ENCODE assay signal across 8 mouse cellular contexts in the genomic region with DNA sequence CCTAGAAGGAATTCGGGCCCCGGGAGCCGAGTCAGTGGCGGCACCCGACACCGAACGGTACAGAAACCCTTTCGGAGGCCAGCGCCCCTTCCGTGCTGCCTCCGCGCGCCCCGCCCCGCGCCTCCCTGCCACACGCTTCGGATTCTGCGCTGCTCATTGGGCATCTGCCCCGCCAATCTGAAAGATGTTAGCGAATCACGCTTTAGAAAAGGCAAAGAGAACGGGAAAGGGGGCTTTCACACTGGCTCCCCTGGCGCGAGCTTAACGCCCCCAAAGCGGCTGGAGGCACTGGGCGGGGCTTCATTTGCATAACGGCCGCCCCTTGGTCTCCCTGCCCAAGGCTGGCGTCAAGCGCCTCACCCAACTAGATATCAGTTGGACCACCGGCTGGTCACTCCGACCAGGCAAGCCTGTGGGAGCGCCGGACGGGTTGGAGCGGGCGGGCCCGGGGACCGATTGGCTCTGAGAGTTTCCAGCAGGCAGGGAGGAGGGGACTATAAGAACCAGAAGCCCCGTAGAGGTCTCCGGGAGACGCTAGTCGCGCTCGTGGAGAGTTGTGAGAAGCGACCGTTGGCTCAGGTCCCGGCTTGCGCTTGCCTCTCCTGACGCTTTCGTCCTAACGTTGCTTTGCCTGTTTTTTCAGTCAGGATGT. TPM values are rescaled to one million over a fixed set of nuclear protein-coding genes. Genes with fewer than 3 reads are reported as not detected.
DNase-seq lines count a peak whose midpoint lies in the region; ATAC-seq and TF ChIP-seq lines count a peak whose summit lies in the region.

A gene (plus strand): TSS at position 291 of the 652 bp plus-strand sequence.

- peak within 1 kb of the TSS; percentile 80 for H3K4me2 ChIP-seq in hindbrain, postnatal 0 days (ENCODE audit: low read depth, low read length)

- H3K27me3 ChIP-seq in hindbrain, postnatal 0 days (ENCODE audit: insufficient read depth, low read length): peaks cover 32% of the 10 kb centered on the region

- DNase-seq in ZHBTc4 (ENCODE audit: low read depth, low spot score): peak; percentile 99
- DNase-seq in gastrocnemius, adult 2 months: peak; percentile 99
- DNase-seq in hindbrain, postnatal 0 days (ENCODE audit: low spot score): peak; percentile 100
- peak; percentile 99 to 100 for DNase-seq in left cerebral cortex, adult 2 months (ENCODE audit: extremely low spot score in 1 of 2, low spot score in 2 of 2)
- peak; percentile 100 for DNase-seq in right cerebral cortex, adult 2 months (ENCODE audit: low spot score in 2 of 2)
- peak; percentile 100 for DNase-seq in urinary bladder, postnatal 14 days (ENCODE audit: low spot score)

- intact Hi-C loops in gastrocnemius, adult 2 months (cut with DNase I): loop anchor here (1.0 to 5.0 kb wide), 3 partner anchors 35 to 133 kb away; a partner anchor contains a TSS
- intact Hi-C loops in left cerebral cortex, adult 2 months (cut with DNase I): loop anchor here (1.0 to 10.0 kb wide), 3 partner anchors 34 to 191 kb away; a partner anchor contains a TSS

- peak within 1 kb of the TSS; percentile 98 for H3K27ac ChIP-seq in gastrocnemius, adult 2 months
- peak within 1 kb of the TSS; percentile 84 for H3K27ac ChIP-seq in hindbrain, postnatal 0 days
- peak within 1 kb of the TSS; percentile 98 for H3K27ac ChIP-seq in left cerebral cortex, adult 2 months

- ATAC-seq in common myeloid progenitor, adult 5-6 weeks (replicated peaks; ENCODE audit: low read depth, poor library complexity, severe bottlenecking): peak; percentile 88
- ATAC-seq in hindbrain, postnatal 0 days: peak; percentile 99
- ATAC-seq in megakaryocyte, adult 5-6 weeks (ENCODE audit: poor library complexity, severe bottlenecking): peak; percentile 82

- H3K4me1 ChIP-seq in hindbrain, postnatal 0 days (ENCODE audit: insufficient read depth, low read length): peaks cover 8% of the 10 kb centered on the region; the same call in 1 of the 2 replicates

- H3K36me3 ChIP-seq in hindbrain, postnatal 0 days (ENCODE audit: insufficient read depth, low read length): no peaks in the 10 kb centered on the region

- WGBS in hindbrain, postnatal 0 days: under 1% methylated on average over 53 of the region's 54 CpGs

- peak within 1 kb of the TSS; percentile 75 for H3K9ac ChIP-seq in hindbrain, postnatal 0 days (replicated peaks; ENCODE audit: low read length)

- H3K9me3 ChIP-seq in hindbrain, postnatal 0 days (ENCODE audit: low read length): no peaks in the 10 kb centered on the region

- no peak for TF ChIP-seq CTCF in gastrocnemius, adult 2 months (IDR thresholded peaks at IDR 0.05)
- no peak for TF ChIP-seq CTCF in hindbrain, postnatal 0 days (IDR thresholded peaks at IDR 0.05; ENCODE audit: low read depth)
- no peak for TF ChIP-seq CTCF in left cerebral cortex, adult 2 months (IDR thresholded peaks at IDR 0.05)

- peak within 1 kb of the TSS; percentile 82 for H3K4me3 ChIP-seq in gastrocnemius, adult 2 months
- peak within 1 kb of the TSS; percentile 73 for H3K4me3 ChIP-seq in hindbrain, postnatal 0 days (ENCODE audit: low read length)
- H3K4me3 ChIP-seq in left cerebral cortex, adult 2 months: peak within 1 kb of the TSS; percentile 78

RNA-seq across cellular contexts. Expression of the gene that starts here (rescaled TPM):
- total RNA-seq in common myeloid progenitor, adult 5-6 weeks (2017): 12.2 and 13.5 TPM in 2 replicates
- 1 to 10 TPM; 6.9 to 7.0 TPM for total RNA-seq in gastrocnemius, adult 2 months (2021)
- total RNA-seq in hindbrain, postnatal 0 days (2014; rRNA removed): 9.6 and 17.2 TPM in 2 replicates
- 11.1 and 13.8 TPM in 2 replicates for polyA plus RNA-seq in hindbrain, postnatal 0 days (2015; fragmentation: Nextera tagmentation; extraction: Ambion mirVana)
- 10 to 100 TPM; 64.9 to 66.4 TPM for total RNA-seq in left cerebral cortex, adult 2 months (2021)
- total RNA-seq in megakaryocyte, adult 5-6 weeks (2015): 1.3 and 2.2 TPM in 2 replicates
- total RNA-seq in megakaryocyte, adult 5-6 weeks (2017): 4.8 and 6.7 TPM in 2 replicates

Comparison
In these comparisons a context has a peak if more than half of its experiments do, and no peak if none do; other contexts are left out.
1. Peak in every context shown above with its lines: DNase-seq, ATAC-seq, H3K4me3 ChIP-seq and H3K27ac ChIP-seq.